Mouse (Mus musculus) kidney, postnatal 14 days (tissue): Measurements from ENCODE around the gene Tenm2.

Source experiments
- DNase-seq: peaks from one replicate; pipeline ENCODE4 v3.0.0; 2022; ENCODE audit warnings: mixed read lengths

Gene Tenm2

DNA sequence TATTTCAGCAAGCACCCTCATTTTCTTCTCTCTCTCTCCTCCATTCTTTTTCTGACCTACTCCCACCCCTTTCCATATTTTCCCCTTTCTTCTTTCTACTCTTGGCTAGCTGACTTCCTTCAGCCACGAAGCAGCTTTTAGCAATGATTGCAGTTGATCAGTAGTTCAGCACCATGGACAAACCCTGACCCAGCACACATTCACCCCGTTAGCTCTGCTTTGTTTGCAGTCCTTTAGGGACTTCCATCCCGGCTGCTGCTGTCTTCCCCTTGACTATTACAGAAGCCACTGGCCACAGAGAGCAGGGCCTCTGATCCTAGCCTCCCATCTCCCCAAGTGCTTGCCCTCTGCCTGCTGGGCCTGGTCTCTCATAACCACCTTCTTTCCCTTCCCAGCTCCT, 1145.6 kb downstream of the Tenm2 start:
- no peak for DNase-seq

DNA sequence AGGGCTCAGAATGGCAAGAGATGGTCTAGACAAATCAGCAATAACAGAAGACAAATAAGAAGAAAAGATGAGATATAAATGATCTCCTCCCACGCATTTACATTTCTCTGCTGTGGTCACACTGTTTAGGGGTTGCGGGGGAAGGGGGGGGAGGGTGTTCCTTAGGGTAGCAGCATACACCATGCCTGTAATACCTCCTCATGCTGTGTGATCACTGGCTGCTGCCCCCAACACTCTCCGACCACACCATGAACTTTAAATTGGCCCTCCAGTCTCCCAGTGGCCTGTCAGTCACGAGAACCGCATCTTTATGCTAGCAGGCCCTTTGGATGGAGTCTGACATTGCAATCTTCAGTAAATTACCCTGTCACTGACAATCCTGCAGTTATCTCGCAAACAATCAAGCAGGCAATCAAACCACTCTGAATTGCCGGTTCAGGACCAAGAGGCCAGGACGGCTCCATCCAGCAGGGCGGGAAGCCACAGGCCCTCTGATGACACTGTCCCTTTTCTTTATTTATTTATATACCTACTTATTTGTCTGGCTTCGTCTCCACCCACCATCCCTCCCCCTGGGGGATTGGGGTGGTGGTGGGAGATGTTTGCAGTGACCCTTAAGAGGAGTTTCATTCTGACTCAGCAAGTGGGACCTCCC, 1154.2 kb downstream of the Tenm2 start:
- no peak for DNase-seq

DNA sequence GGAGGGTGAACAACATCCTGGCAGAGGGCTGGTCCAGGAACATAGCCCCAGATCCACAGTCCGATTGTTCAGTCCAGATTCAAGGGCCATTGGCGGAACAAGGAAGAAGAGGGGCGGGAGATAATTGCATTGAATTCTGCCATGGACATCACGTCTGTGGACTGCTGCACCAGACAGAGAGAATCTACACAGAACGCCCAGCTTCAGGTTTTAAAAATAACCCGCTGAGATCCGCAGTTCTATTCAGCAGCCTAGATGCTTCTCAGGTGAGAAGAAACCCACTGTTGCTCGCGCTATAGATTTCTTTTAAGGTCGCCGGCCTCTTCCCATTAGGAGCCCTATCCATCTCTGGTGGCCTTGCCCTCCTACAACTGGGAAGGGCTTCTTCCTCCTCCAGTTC, 1155.0 kb downstream of the Tenm2 start:
- DNase-seq: no peak

DNA sequence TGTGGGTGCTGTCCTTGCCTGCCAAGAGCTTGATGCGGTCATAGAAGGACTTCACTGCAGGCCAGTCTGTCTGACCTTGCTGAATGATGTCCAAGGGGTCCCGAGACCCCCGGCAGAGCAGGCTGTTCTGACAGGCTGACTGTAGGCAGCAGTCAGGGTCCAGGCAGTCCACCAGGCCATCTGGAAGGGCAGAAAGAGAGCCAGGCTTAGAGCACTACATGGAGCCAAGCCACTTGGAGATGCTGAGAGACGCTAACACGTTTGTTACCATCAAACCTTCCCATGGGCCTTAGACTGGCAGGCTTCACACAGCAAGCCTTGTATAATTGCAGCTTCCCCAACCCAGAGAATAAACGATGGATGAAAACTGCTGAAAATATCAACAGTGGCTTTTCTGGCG, 1157.4 kb downstream of the Tenm2 start:
- DNase-seq: no peak

DNA sequence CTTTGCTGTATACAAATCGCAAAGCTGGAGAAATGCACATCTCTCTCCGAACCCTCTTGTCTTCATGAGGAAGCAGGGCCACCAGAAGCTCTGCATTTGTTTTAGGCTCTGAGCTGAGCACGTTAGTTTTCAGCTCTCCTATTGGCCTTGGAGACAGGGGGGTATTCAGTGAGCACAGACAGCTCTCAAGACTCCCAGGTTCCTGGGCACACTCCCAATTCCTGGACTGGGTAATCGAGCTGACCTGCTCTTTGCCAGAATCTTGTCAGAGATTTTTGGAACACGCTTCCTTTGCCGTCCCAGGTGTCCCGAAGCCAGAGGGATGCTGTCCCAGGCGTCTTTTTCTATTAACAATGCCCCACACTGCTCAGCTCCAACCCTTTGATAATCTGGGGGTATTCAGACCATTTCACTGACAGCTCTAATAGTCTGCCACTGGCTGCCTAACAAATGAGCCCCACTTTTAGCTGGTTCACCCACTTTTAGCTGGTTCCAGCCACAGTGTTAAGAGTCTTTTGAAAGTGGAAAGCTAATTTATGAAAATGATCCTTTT, 1161.7 kb downstream of the Tenm2 start:
- DNase-seq: no peak

DNA sequence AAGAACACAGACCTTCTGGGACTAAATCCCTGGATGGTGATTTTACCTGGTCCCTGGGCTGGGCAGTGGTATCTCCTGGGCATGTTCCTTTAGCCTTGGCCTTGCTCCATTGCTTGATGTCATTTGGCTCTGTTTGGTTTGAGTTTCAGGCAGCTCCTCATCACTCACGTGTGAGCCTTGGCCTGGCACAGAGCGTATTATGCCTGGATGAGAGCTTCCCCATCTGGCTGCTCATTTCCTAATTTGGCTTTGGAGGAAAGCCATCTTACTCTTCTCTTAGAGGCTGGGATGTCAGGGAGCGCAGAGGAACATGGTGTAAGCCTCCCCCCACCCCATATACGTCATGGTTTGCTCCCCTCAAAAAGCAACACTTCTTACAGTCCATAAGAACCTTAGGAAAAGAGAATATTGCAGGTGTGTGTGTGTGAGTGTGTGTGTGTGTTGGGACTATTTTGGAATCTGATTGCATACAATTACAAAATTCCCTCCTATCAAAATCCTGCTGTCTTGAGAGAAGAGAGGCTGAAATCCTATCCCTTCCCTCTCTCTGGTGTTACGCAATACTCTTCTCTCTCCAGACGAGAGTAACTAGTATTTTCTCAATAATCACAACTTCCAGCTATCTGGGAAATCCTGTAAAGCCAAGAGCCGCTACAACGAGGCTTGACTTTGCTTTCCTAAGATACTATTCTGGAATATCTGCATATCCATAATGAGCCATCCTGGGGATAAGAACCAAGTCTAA, 1162.5 kb downstream of the Tenm2 start:
- DNase-seq: no peak

DNA sequence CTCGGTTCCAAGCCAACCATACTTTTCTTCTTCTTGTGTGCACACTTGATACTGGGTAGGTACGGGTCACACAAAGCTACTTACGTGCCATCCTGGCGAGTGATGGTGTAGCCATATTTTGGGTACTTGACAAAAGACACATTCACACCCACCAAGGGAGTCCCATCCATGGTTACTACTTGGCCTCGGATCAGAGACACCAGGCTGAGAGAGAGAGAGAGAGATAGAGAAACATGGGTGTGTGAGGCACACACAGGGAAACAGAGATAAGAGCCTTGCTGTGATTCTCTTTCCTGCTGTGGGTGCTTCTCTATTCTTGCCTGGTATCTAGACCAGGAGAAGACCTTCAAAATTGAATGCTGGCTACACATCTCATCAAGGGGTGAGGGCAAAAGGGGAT, 1163.1 kb downstream of the Tenm2 start:
- no peak for DNase-seq

DNA sequence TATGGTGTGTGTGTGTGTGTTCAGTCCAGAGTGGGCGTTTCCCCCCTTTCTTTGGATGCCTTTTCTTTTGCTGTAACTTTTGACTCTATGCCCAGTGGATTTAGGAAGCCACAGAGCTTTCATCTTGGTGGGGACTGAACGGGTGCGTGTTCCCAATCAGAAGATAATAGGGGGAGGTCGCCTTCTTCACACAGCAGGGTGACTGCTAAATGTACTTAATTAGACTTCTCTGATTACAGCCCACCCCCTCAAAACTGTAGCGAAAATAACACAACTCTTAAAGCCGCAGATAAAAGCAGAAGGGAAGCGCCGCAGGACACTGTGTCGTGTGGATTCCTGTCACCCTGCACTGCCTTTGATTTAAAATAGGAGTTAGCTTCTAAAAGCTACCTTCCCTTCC, 1163.7 kb downstream of the Tenm2 start:
- DNase-seq: no peak

DNA sequence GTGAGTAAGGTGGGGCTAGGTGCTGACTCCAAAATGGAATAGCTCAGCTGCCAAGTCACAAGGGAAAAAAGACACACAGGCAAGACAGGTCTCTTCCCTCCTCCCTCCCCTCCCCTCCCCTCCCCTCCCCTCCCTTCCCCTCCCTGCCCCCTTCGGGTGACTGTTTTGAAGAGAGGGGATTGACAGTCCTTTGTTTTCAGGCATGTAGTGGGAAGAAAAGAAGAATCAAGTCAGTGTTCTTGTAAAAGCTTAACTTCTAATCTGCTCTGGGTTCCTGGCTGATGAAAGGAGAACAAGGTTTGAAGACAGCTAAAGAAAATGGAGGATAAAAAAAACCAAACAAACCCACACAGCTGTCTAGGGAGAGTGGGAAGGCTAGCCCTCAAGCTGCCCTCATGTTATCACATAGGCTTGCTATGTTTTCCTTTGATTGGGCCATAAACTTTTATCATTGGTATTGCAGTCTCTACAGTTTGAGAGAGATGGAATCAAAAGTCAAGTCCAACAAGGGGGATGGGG, 1176.4 kb downstream of the Tenm2 start:
- DNase-seq: no peak

DNA sequence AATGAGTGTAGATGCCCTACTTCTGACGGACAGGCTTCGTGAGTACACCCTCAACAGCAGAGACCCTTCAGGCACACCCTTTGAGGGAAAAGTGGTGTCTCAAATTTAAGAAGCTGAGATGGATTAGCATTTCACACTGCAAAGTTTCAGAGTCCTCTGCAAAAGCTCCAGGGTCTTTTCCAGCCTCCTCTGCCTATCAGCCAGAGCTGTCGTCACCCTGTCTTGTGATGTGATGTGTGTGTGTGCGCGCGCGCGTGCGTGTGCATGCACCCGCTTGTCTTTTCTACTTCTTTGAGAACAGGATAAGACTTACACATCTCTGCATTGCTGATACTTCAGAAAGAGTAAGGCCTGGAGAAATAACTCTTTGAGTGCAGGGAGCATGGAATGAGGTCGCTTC, 1179.2 kb downstream of the Tenm2 start:
- no peak for DNase-seq

DNA sequence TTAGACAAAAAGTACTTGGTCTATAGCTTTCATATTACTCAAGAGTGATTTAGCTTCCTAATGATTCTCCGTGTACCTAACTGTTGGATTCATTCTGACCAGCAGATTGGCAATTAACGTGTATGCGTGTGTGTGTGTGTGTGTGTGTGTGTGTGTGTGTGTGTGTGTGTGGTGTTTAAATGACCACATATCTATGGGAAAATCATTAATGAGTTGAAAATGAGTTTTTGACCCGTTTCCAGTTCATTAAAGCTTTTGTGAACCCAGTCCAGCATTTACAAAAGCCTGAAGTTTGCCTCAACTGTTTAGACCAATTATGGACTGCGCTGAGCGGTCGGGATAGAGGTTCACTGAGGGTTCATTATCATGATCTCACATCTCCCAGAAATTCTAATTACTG, 1181.4 kb downstream of the Tenm2 start:
- no peak for DNase-seq

DNA sequence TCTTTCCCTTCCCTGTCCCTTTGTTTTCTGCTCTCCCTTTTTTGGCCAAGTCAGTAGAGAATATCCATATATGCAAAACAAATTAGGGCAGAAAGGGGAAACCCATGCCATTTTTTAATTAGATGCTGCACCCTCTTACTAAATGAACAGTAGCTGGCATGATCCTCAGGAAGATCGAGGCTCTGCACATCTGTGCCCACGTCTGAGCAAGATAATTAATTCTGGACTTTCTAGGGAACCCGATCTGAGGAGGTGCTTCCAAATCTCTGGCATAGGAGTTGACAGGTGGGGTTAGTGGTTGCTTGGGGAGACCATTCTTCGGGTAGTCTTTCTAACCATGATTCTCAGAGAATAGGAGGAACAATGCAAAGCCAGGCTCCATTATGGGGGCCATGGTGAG, 1182.3 kb downstream of the Tenm2 start:
- no peak for DNase-seq

DNA sequence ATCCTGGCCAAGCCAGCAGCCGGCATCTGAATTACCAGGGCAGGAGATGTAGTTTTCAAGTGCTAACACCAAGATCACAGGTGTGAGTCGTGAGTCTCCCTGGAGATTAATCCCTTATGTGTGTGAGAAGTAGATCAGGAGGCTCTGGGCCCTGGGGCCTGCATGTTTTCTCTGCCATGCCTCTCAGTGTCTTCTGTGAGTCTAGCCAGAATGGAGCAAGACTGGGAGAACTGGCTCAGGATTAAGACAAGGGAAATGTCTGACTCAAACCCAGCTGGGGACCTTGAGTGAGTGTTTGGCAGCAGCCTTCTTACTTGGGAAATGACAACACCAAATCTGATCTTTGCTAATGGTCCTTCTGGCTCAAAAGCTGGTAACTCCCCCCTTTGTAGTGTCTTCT, 1183.2 kb downstream of the Tenm2 start:
- no peak for DNase-seq

DNA sequence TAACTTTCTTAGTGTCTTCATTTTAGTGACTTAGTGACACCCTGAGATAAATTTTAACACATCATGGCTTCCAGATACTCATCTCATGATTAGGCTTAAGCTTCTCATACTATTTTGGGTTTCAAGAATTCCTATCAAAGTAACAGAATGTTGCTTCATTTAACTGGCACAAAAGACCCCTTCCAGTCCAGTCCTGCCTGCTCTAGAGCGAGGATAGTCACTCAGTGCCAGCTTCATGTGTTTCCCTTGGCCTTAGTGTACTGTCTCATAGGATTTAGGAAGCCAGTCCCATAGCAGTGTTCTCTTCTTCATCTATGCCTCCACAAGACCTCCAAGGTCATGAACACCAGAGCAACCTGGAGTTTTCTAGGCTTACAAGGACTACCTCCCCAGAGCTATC, 1183.7 kb downstream of the Tenm2 start:
- DNase-seq: no peak

DNA sequence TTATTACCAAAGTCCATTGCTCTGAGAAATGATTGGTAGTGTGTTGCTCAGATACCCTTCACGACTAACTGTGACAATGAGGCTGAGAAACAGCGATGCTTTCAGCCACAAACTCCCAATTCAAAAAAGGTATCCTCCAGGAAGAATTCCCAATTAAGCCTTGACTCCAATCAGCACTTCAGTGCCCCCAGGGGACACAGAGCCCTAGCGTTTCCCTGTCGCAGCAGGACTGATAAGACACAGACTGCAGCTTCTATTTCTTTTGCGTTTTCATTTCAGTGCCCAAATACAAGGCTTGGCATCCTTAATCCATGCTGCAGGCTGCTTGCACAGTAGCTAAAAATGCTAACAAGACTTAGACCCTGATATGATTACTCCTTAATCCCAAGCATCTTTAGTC, 1186.2 kb downstream of the Tenm2 start:
- no peak for DNase-seq

DNA sequence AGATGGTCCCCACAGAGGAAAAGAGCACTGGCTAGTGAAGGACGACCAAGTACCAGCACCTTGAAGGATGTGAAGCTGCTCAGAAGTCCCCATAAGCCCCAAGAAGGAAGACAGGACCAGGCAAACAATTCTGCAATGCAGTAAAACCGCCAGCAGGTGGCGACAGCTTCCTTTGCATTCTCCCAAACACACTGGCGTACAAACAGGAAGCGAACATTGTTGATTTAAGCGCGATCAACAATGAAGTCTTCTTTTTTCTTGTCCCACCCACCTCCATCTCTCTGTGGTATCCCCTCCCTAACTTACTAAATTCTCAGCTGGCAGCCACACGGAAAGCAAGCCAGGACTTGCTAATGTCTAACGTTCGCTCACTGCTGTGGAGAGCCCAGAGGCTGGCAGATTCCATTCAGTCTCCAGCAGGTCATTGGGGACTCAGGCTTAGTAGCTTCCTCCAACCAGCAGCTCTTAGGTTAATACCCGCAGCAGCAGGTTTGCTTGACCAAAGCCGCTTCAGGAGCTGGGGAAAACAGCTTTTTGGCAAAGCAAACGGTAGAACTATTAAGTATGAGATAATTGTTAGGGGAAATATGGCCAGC, 1190.0 kb downstream of the Tenm2 start:
- peak; percentile 71 for DNase-seq

DNA sequence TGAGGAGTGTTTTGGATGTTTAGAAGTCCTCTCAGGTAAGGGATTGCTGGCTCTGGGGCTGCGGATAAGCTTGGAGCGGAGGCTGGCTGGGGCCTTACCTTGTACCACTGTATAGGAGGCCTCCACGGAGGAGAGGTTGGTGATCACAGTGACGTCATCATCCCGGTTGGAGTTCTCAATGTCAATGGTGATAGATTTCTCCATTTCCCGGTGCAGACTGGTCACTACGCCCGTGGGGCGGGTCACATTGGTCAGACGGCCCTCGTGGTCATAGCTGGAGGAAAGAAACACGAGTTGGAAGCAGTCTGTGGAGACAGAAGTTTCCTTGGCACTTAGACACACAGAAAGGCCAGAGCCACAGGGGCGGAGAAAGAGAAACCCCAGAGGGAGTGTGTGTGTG, 1194.4 kb downstream of the Tenm2 start:
- no peak for DNase-seq

DNA sequence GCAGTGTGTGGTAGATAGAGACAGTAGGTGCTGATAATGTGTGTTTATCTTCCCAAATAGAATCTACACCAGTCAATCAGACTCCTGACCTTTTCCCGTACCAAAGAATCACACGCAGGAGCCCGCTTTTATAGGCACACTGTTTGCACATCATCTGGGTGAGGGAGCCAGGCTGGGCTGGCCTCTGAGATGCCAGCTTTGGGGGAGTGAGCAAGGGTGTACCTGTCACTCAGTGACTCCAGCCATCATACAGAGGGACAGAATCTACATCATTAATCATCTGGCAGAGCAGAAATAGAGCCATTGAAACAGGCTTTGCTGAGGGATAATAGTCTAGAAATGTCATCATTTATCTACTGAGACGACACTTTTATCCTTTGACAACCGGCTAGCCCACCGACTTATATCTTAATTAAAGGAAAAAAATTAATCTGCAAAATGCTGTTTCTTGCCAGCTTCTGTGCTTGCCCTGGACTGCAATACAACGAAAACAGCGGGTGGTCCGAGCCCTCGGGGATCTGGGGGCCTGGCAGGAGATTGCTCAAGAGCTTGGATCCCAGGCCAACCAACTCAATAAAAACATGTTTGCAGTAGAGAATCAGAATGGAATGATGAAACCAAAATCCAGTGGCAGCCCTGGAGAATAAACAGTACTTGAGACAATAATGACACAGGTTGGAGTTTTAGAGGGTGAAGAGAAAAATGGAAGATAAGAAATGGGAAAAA, 1195.1 kb downstream of the Tenm2 start:
- no peak for DNase-seq

DNA sequence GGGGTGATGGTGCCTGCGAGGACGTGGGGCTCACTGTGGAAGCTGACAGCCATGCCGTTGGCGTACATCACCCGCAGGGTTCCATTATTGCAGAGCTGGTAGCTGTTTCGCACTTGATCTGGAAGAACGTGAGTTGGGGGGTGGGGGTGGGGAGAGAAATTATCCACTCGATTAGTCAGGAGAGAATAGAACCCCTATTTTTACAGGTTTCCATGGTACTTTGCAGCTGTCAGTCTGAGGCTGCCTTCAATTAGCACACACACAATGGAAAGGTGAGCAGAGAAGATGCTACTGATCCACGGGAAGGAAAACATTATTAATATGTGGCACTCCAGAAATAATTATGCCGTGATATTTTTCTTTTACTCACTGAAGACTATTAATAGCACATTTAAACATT, 1195.9 kb downstream of the Tenm2 start:
- DNase-seq: no peak

DNA sequence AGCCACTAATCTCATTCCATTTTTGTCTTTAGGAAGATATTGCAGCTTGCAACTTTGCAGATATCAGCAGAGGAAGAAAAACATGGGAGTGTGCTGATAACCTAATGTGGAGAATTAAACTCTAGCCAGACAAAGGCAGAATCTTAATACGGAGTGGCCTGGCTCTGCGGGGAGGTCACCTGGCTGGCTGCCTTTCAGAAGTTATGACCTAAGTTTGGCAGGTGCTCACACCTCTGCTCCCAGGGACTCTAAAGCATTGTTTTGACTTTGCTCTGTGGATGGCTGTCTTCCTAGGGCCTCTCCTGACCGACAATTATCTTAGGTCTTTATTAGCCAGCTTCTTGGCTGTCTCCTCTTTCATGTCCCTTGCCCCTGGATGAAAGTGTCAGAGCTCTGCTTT, 1197.4 kb downstream of the Tenm2 start:
- DNase-seq: no peak

DNA sequence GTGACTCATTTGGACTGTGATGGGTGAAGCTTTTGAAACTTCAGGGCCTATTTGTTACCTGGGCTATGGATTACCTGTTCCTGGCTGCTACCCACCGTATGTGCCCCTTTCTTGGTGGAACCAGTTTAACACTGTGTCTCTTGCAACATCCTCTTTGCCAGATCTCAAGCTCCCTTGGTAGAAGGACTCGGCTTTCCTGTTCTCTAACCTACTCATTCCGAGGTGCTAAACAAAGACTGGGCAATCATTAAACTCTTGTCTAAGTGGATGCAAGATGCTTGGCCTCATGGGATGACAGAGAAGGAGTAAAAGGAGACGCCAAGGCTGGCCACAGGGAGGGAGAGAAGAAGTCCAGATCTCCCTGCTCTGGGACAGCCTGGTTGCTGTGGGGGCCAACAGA, 1198.5 kb downstream of the Tenm2 start:
- DNase-seq: no peak

DNA sequence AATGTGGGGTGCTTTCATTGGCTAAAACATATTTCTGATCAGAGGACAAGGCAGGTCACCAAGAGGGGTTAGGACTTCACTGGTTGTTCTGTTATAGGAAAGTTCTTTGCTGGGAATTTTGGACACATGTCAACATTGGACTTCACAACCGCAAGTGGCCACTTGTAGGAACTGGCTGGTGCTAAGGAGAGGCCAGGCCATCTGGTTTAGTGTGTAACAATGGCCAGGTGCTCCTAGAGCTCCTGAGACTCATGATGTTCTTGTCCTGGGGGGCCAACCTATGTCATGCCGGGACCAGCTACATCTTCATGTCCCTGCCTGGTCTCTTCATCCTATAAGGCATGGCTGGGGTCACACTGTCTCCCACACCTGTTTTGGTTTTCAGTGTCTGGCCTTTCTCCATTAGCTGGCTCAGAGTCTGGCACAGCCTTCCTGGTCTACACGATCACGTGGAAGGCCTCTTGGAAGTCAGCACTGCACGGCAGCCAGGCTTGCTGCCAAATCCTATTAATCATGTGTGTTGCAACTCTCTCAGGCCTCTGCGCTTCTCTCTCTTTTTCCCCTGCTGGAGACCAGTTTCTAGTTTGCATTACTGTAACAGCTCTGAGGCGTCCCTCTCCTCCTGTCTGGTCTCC, 1199.6 kb downstream of the Tenm2 start:
- DNase-seq: peak; percentile 93

DNA sequence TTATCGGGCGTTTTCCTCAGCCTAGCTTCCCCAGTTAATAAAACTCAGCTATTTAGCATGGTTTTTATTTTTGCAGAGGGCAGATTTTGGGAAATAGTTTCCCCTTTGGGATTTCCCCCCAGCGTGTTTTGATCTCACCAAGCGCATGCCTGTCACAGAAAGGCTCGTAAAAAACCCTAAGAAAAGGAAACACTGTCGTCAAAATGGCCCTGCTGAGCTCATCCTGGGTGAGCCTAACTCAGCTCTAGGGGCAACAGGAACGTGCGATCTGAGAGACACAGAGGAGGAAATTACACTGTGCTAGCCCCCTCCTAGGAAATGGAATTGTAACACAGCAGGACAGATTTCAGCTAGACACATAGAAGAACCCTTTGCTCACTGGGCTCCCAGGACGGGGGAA, 1204.0 kb downstream of the Tenm2 start:
- no peak for DNase-seq
